Mouse (Mus musculus): ENCODE results near the gene Foxk1.

Foxk1 gene

DNA sequence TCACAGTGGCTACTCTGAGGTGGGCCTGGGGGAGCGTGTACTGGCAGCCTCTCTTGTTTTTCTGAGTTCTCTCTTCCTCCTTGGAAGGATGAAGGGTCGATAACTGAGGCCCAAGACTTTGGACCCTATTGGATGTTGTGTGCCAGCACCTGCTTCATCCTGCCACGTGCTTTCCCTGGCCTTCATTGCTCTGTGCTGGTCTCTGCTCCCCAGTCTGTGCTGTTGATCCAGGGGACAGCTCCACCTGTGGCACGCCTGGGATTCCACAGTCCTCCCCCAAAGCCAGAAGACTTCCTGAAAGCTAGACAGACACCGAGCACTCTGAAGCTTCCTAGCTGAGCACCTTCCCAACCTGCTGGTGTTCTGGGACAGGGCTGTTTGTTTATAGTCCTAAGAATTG, 20.6 kb downstream of the Foxk1 start:
- DNase-seq = no peak

- DNase-seq = no peak
Measured at GRCm38 (mm10) chr5:142423141-142423540, 21.8 kb downstream of the Foxk1 start.

DNA sequence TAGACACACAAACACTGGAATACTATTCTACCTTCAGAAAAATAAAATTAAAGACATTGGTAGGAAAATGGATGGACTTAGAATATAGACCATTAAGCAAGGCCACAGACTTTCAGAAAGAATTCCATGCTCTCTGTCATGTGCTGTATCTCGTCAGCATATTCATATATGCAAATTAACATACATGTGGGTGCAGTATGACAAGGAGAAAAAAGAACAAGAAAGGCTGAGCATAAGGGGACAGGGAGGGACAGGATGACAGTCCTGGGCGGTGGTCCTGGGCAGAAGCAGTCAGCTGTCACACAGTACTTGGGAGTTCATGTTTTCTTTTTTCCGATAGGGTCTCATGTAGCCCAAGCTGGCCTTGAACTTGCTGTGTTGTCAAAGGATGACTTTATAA, 22.4 kb downstream of the Foxk1 start:
- DNase-seq = no peak

DNA sequence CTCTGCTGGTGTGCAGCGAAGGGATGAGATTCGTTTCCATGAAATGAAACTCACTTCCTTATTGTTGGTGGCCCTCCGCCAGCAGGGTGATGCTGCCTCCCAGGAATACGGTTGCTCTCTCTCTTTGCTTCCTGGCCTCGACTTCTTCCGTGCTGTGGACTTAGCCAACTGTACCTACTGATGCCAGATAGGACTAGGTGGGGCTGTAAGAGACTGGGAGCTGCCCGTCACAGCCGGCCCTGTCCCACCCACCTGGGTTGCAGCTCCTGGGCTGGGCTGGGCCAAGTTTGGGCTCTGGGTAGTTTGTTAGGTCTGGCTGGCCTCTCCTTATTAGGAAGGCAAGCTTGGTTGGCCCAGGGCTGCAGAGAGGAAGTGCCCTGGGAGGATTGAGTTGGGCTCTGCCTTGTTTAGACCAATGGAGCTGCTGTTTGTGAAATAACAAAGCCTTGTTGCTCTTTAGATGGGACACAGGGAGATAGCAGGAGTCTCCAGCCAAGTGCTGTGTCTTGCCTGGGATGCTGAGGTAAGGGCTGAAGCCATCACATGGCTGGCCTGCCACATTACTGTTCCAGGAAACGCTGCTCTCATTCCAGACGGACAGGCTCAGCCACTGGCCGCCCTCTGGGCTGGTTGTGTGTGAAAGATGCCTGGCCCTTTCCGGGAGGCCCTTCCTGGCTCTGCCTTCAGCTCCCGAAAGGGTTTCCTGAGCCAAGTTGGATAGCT, 23.5 kb downstream of the Foxk1 start:
- DNase-seq = no peak

GRCm38 (mm10) chr5:142426476-142426875, 25.2 kb downstream of the Foxk1 start:
- DNase-seq = no peak

GRCm38 (mm10) chr5:142427876-142428275, 26.6 kb downstream of the Foxk1 start:
- no peak for DNase-seq

GRCm38 (mm10) chr5:142428691-142429090, 27.4 kb downstream of the Foxk1 start:
- no peak for DNase-seq

DNA sequence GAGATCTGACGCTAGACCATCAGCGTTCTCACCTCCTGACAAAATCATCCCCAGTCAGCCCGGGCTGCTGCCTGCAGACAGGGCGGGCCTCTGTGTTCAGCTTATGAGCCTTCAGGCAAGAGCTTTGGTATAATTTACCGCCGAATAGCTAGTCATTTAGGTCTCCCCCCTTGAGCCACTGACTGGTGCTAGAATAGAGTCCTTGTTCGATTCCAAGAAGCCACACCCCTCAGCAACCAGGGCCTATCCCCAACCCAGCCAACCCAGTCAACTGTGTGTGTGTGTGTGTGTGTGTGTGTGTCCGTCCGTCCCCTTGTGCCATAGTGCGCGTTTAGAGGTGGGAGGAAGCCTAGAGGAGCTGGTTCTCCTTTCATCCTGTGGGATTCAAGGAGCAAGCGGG, 29.7 kb downstream of the Foxk1 start:
- no peak for DNase-seq

DNA sequence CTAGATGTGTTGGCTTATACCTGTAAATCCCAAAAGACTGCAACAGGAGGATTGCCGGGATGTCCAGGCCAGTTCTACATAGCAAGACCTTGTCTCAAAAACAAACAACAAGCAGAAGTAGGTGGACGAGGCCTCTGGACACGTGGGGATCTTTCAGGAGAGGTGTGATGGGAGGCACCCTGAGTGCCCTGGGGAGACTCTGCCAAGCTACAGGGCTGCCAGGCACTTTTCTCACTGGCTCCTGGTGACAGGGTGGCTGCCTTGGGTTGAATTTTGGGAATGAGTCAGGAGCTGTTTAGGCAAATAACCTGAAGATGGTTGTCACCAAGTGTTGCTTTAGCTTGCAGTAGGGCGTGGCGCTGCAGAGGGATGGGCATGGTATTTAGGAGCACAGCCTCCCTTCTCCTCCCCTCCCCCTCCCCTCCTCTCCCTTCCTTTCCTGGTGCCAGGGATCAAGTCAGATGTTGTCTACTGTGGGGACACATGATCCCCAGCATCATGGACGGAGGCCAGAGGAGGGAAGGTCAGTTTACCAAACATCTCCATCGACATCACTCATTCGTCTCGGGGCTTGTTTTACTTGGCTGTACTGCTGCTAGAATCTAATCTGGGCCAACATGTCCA, 30.6 kb downstream of the Foxk1 start:
- no peak for DNase-seq

- no peak for DNase-seq
Measured at GRCm38 (mm10) chr5:142432695-142433094, 31.4 kb downstream of the Foxk1 start.

DNA sequence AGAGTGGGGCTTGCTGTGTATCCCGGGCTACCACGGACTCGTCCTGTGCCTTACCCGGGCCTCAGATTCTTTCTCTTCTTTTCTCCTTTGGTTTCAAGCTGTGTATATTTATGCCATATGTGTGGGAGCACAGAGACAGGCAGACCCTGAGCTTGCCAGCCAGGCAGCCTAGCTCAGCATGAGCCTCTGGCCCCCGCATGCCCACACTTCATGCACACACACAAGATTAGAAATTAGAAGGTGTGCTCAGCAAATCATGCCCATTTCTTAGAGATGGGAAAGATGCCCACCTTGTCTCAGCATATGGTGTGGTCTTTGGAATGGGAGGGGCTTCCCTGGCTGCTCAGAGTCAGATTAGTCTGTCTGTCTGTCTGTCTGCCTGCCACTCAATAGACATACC, 32.8 kb downstream of the Foxk1 start:
- DNase-seq = no peak

- no peak for DNase-seq
Measured at GRCm38 (mm10) chr5:142435736-142436135, 34.4 kb downstream of the Foxk1 start.

GRCm38 (mm10) chr5:142438380-142438938, 37.2 kb downstream of the Foxk1 start:
- no peak for DNase-seq

GRCm38 (mm10) chr5:142439911-142440432, 38.7 kb downstream of the Foxk1 start:
- no peak for DNase-seq

GRCm38 (mm10) chr5:142440451-142441147, 39.3 kb downstream of the Foxk1 start:
- DNase-seq = peak; percentile 45

- no peak for DNase-seq
Measured at GRCm38 (mm10) chr5:142441332-142442044, 40.2 kb downstream of the Foxk1 start.

- DNase-seq = no peak
Measured at GRCm38 (mm10) chr5:142442045-142442440, 40.7 kb downstream of the Foxk1 start.

GRCm38 (mm10) chr5:142443514-142443913, 42.2 kb downstream of the Foxk1 start:
- no peak for DNase-seq

- DNase-seq = no peak
Measured at GRCm38 (mm10) chr5:142443994-142444393, 42.7 kb downstream of the Foxk1 start.

DNA sequence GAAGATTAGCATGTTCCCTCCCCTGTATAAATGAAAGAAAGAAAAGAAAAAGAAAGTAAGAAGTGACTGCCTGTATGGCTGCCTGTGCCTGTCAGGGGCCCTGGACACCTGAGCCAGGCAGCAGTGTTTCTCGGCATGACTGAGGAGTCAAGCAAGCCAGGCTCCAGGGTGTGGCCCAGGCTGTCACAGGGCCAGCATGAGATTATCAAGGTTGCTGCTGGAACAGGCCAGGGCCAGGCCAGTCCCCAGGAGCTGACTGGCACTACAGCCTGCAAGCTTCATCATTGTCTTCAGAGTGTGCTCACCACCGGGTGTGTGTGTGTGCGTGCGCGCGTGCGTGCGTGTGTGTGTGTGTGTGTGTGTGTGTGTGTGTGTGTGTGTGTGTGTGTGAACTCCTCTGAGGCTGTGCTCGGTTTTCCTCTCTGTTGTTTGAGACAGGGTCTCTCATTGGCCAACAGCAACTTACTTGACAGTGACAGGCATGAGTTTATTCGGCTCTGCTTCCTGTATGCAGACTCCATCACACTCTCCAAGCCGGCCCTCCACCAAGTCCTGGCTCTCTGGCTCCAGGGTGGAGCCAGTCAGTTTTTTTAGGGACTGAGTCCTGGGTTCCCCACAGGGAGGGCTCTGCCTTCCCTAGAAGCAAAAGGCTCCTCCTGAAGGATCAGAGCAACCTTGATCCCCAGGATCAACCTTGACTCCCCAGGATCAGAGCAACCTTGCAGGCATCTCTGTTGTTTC, 43.7 kb downstream of the Foxk1 start:
- DNase-seq = no peak

DNA sequence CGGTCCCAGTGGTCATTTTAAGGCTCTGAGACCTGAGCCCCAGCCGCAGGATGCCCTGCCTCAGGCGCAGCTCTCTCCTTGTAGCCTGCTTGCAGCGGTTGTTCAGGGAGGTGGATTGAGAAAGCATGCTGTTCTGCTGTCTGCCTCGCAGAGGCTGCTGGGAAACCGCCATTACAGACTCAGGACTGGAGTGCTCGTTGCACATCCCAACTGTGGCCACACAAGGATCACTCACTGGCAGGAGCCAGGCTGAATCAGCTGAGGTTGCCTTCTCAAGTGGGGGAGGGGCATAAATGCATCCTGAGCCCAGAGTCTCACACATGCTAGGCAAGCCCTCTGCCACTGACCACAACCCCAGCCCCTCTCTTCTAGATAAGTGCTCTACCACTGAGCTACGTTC, 44.4 kb downstream of the Foxk1 start:
- no peak for DNase-seq

DNA sequence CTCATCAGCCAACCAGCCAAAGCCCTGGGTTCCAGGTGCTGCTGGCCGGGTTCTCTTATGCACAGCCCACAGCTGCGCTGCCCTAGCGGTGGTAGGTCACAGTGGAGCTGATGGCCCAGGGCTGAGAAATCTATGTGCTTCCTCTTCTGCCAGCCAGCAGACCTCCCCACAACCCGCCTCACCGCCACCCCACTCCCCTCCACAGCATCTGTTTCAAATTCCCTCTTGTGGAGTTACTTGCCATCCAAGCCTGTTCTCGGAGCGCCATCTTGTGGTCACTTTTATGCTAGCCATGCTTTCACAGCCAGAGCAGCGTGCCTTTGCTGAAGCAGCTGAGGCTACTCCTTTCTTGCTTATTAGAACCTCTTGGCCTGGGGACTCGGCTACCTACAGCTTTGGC, 46.8 kb downstream of the Foxk1 start:
- DNase-seq = peak; percentile 93

Measured in right cerebral cortex, postnatal 14 days (tissue).